Mouse (Mus musculus) limb, embryonic 14.5 days (tissue): Measurements from ENCODE around the gene Sh3pxd2b. TPM values are rescaled to one million over a fixed set of nuclear protein-coding genes. Genes with fewer than 3 reads are reported as not detected.

Source experiments
- ATAC-seq: fragments of 200-750 bp; cut with Nextera tagmentation; 2 replicates; pipeline ENCODE4 v1.8.0; 2017; ENCODE audit warnings: low read depth, moderate number of reproducible peaks, moderate TSS enrichment; ENCODE audit not compliant: low FRiP score
- DNase-seq: peaks from one replicate; pipeline ENCODE4 v3.0.0-alpha.2; 2015; ENCODE audit warnings: low spot score
- H3K27ac ChIP-seq: fragments of 300-500 bp; sonication (generic); replicated peaks from 2 replicates; pipeline ENCODE4 v1.5.1; 2014; ENCODE audit warnings: low read depth, mild to moderate bottlenecking, low read length, moderate library complexity, mixed read lengths
- H3K27me3 ChIP-seq: fragments of 300-500 bp; sonication (generic); 2 replicates; pipeline ENCODE4 v1.6.1; 2014; ENCODE audit warnings: low read length, mixed read lengths; ENCODE audit not compliant: control insufficient read depth, insufficient read depth
- H3K36me3 ChIP-seq: fragments of 300-500 bp; sonication (generic); 2 replicates; pipeline ENCODE4 v1.6.1; 2014; ENCODE audit warnings: mild to moderate bottlenecking, low read length, moderate library complexity, mixed read lengths; ENCODE audit not compliant: control insufficient read depth, insufficient read depth
- H3K4me1 ChIP-seq: fragments of 300-500 bp; sonication (generic); 2 replicates; pipeline ENCODE4 v1.6.1; 2014; ENCODE audit warnings: antibody characterized with exemption, low read length, mixed read lengths; ENCODE audit not compliant: control insufficient read depth, insufficient read depth
- H3K4me2 ChIP-seq: fragments of 300-500 bp; sonication (generic); replicated peaks from 2 replicates; pipeline ENCODE4 v1.6.1; 2014; ENCODE audit warnings: low read depth, mild to moderate bottlenecking, low read length, moderate library complexity; ENCODE audit not compliant: severe bottlenecking
- H3K4me3 ChIP-seq: fragments of 300-500 bp; sonication (generic); replicated peaks from 2 replicates; pipeline ENCODE4 v1.5.1; 2014; ENCODE audit warnings: low read length
- H3K9ac ChIP-seq: fragments of 300-500 bp; sonication (generic); 2 replicates; pipeline ENCODE4 v1.6.1; 2014; ENCODE audit warnings: mild to moderate bottlenecking, low read depth, low read length, moderate library complexity; ENCODE audit not compliant: severe bottlenecking
- H3K9me3 ChIP-seq: fragments of 300-500 bp; sonication (generic); 2 replicates; pipeline ENCODE4 v1.6.1; 2016; ENCODE audit warnings: low read length; ENCODE audit not compliant: control insufficient read depth
- POLR2A ChIP-seq: fragments of 200-500 bp; IDR thresholded peaks from 2 replicates; pipeline ENCODE4 v1.8.0; 2012; ENCODE audit warnings: inconsistent platforms, mild to moderate bottlenecking, moderate library complexity, borderline replicate concordance; ENCODE audit not compliant: insufficient read depth, insufficient read length; ENCODE audit errors: extremely low read depth
- WGBS: fragments of 180-500 bp; shearing (Covaris S2); extraction: QIAGEN DNeasy Blood & Tissue Kit; methylation state at CpG from one replicate; pipeline ENCODE4 v1.1.7; 2014; 5-methylcytosine and 5-hydroxymethylcytosine counted together
- polyA plus RNA-seq, 2 experiments: library from polyadenylated mRNA; depleted of rRNA in 1 of 2; stranded (reverse) in 1 of 2; unstranded in 1 of 2; fragments of >200 nt; fragmentation: Nextera tagmentation in 1 of 2; extraction: Ambion mirVana in 1 of 2; gene quantifications; 2 replicates each; pipeline versions ENCODE4 v1.2.1 to v1.2.3; 2012 to 2014

Sh3pxd2b gene
- polyA plus RNA-seq, 2 experiments, result 31.5 to 44.3 TPM

DNA sequence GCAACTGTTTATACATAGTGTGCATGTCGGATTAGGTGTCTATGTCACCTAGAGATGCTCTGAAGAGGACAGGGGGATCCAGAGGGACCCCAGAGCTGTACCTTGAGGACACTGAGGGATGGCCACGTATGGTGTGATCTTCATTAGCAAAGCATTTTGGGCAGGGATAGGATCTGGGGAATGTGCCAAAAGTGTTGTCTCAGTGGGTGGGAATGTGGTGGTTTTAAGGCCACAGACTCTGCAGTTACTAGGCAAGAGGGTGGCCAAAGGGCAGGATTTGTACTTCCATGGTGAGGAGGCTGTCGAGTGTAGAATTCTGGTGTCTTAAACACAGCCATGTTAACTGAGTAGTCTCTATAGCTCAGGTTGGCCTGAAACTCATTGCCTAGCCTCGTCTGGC lies 11.9 kb downstream of the Sh3pxd2b start:
- no peak overlapping the region for H3K4me3 ChIP-seq
- H3K4me1 ChIP-seq, result peaks cover 36% of the 10 kb centered on the region
- 77% methylated on average over 4 of the region's 4 CpGs for WGBS
- H3K9me3 ChIP-seq, result no peaks in the 10 kb centered on the region
- H3K36me3 ChIP-seq, result 0 out of 2 replicates have a peak, but pooled peaks cover 4% of the 10 kb centered on the region
- no peaks in the 10 kb centered on the region for H3K27me3 ChIP-seq
- no peak overlapping the region for H3K4me2 ChIP-seq
- ATAC-seq (no peak), DNase-seq (no peak)
- no peak overlapping the region for H3K9ac ChIP-seq
- TF ChIP-seq POLR2A, result no peak
- no peak overlapping the region for H3K27ac ChIP-seq

DNA sequence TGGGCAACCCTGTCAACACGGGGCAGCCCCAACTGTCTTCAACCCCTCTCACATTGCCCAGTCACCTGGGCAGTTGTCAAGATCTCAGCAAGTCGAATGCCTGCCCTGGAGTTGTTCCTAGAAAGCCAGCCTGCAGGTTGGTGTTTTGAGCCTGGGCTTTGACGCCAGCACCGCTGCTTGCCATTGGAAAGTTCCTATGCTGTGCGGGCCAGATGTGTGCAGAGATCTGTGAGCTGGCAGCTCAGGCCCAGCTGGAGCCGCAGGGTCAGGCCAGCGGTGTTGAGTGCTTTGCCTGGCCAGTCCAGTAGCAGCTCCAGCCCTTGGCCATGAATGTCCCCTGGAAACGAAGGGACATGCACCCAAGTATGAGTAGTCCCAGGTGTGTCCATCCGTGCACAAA lies 14.2 kb downstream of the Sh3pxd2b start:
- WGBS, result 88% methylated on average over 9 of the region's 9 CpGs
- H3K9ac ChIP-seq, result no peak overlapping the region
- DNase-seq (no peak), ATAC-seq (no peak)
- H3K4me2 ChIP-seq, result no peak overlapping the region
- no peaks in the 10 kb centered on the region for H3K36me3 ChIP-seq
- no peak for TF ChIP-seq POLR2A
- peaks cover 46% of the 10 kb centered on the region for H3K4me1 ChIP-seq
- no peak overlapping the region for H3K27ac ChIP-seq
- no peaks in the 10 kb centered on the region for H3K27me3 ChIP-seq
- no peaks in the 10 kb centered on the region for H3K9me3 ChIP-seq
- no peak overlapping the region for H3K4me3 ChIP-seq

- Histone ChIP-seq H3K9ac (no peak overlapping the region), H3K27me3 (no peaks in the 10 kb centered on the region), H3K36me3 (peaks cover 3% of the 10 kb centered on the region; the same call in 1 of the 2 replicates), H3K9me3 (no peaks in the 10 kb centered on the region), H3K4me2 (no peak overlapping the region), H3K4me1 (peaks cover 37% of the 10 kb centered on the region), H3K4me3 (no peak overlapping the region), H3K27ac (peak overlapping the region; percentile 76)
- DNase-seq, result no peak
- no peak for ATAC-seq
- TF ChIP-seq POLR2A, result no peak
- 69% methylated on average over 3 of the region's 3 CpGs for WGBS
These were observed 15.6 kb downstream of the Sh3pxd2b start for GRCm38 (mm10) chr11:32363188-32363587.

- Histone ChIP-seq H3K36me3 (peaks cover 3% of the 10 kb centered on the region; the same call in 1 of the 2 replicates), H3K4me1 (peaks cover 35% of the 10 kb centered on the region), H3K4me3 (no peak overlapping the region), H3K27ac (peak overlapping the region; percentile 76), H3K9ac (0 out of 2 replicates have a peak overlapping the region, but pooled peaks have one; percentile 8), H3K9me3 (no peaks in the 10 kb centered on the region), H3K4me2 (no peak overlapping the region), H3K27me3 (no peaks in the 10 kb centered on the region)
- ATAC-seq (0 out of 2 replicates have a peak, but pooled peaks have one; percentile 25), DNase-seq (peak; percentile 61)
- TF ChIP-seq POLR2A, result no peak
- WGBS, result 60% methylated on average over 3 of the region's 3 CpGs
These were observed 16.1 kb downstream of the Sh3pxd2b start for GRCm38 (mm10) chr11:32363610-32364220.

- H3K36me3 ChIP-seq, result peaks cover 3% of the 10 kb centered on the region; the same call in 1 of the 2 replicates
- ATAC-seq, result peak; percentile 70
- no peak overlapping the region for H3K4me2 ChIP-seq
- H3K9me3 ChIP-seq, result no peaks in the 10 kb centered on the region
- H3K9ac ChIP-seq, result 0 out of 2 replicates have a peak overlapping the region, but pooled peaks have one; percentile 8
- no peaks in the 10 kb centered on the region for H3K27me3 ChIP-seq
- peaks cover 34% of the 10 kb centered on the region for H3K4me1 ChIP-seq
- 21% methylated on average over 7 of the region's 7 CpGs for whole genome bisulfite sequencing
- peak overlapping the region; percentile 76 for H3K27ac ChIP-seq
- no peak for TF ChIP-seq POLR2A
- DNase-seq, result peak; percentile 53
- no peak overlapping the region for H3K4me3 ChIP-seq
These were observed 16.8 kb downstream of the Sh3pxd2b start for GRCm38 (mm10) chr11:32364375-32364774.
